Mouse (Mus musculus) liver, embryonic 12.5 days (tissue): Measurements from ENCODE around the gene Col26a1. TPM values are rescaled to one million over a fixed set of nuclear protein-coding genes. Genes with fewer than 3 reads are reported as not detected.
"Not testable (repeated sequence)": the region's sequence is repeated elsewhere in the genome, so short reads cannot be mapped to it uniquely, and the experiment has no call there.

Experiments
- ATAC-seq: fragments of 200-750 bp; cut with Nextera tagmentation; 2 replicates; pipeline ENCODE4 v1.8.0; 2017; ENCODE audit warnings: moderate number of reproducible peaks, mild to moderate bottlenecking, moderate library complexity
- H3K27ac ChIP-seq: fragments of 300-500 bp; sonication (generic); 2 replicates; pipeline ENCODE4 v1.5.1; 2016; ENCODE audit warnings: mild to moderate bottlenecking
- H3K27me3 ChIP-seq: fragments of 300-500 bp; sonication (generic); replicated peaks from 2 replicates; pipeline ENCODE4 v1.6.1; 2016; ENCODE audit warnings: mild to moderate bottlenecking, moderate library complexity
- H3K36me3 ChIP-seq: fragments of 300-500 bp; sonication (generic); 2 replicates; pipeline ENCODE4 v1.6.1; 2016; ENCODE audit warnings: mild to moderate bottlenecking, moderate library complexity
- H3K4me1 ChIP-seq: fragments of 300-500 bp; sonication (generic); 2 replicates; pipeline ENCODE4 v1.6.1; 2016
- H3K4me2 ChIP-seq: fragments of 300-500 bp; sonication (generic); 2 replicates; pipeline ENCODE4 v1.6.1; 2016; ENCODE audit warnings: mild to moderate bottlenecking, moderate library complexity
- H3K4me3 ChIP-seq: fragments of 300-500 bp; sonication (generic); 2 replicates; pipeline ENCODE4 v1.5.1; 2016; ENCODE audit warnings: mild to moderate bottlenecking, moderate library complexity
- H3K9ac ChIP-seq: fragments of 300-500 bp; sonication (generic); 2 replicates; pipeline ENCODE4 v1.6.1; 2016; ENCODE audit warnings: mild to moderate bottlenecking, moderate library complexity
- H3K9me3 ChIP-seq: fragments of 300-500 bp; sonication (generic); replicated peaks from 2 replicates; pipeline ENCODE4 v1.6.1; 2016; ENCODE audit warnings: mild to moderate bottlenecking, moderate library complexity
- WGBS: fragments of 180-500 bp; shearing (Covaris S2); methylation state at CpG from one replicate; pipeline ENCODE4 v1.1.7; 2016; ENCODE audit not compliant: insufficient replicate concordance; 5-methylcytosine and 5-hydroxymethylcytosine counted together
- polyA plus RNA-seq: library from polyadenylated mRNA; unstranded; fragments of >200 nt; fragmentation: Nextera tagmentation; extraction: Ambion mirVana; gene quantifications from 2 replicates; pipeline ENCODE4 v1.2.1, GENCODE M21; 2016

The Col26a1 gene
- polyA plus RNA-seq, 1 experiment from 2014 or later, result 2.6 TPM

- Histone ChIP-seq H3K9me3 (no peaks in the 10 kb centered on the region), H3K9ac (no peak overlapping the region), H3K4me3 (no peak overlapping the region), H3K27ac (no peak overlapping the region), H3K4me1 (no peaks in the 10 kb centered on the region), H3K27me3 (no peaks in the 10 kb centered on the region; the same call in 1 of the 2 replicates), H3K36me3 (no peaks in the 10 kb centered on the region), H3K4me2 (no peak overlapping the region)
- 32% methylated on average over 6 of the region's 6 CpGs for WGBS
- no peak for ATAC-seq
These were observed 122.7 kb downstream of the Col26a1 start for GRCm38 (mm10) chr5:136760345-136760744.

GRCm38 (mm10) chr5:136759781-136760180 lies 123.2 kb downstream of the Col26a1 start:
- Histone ChIP-seq H3K4me3 (no peak overlapping the region), H3K9me3 (no peaks in the 10 kb centered on the region), H3K27ac (no peak overlapping the region), H3K4me1 (no peaks in the 10 kb centered on the region), H3K9ac (no peak overlapping the region), H3K27me3 (no peaks in the 10 kb centered on the region; the same call in 1 of the 2 replicates), H3K36me3 (no peaks in the 10 kb centered on the region), H3K4me2 (no peak overlapping the region)
- WGBS, result 35% methylated on average over 6 of the region's 6 CpGs
- no peak for ATAC-seq

DNA sequence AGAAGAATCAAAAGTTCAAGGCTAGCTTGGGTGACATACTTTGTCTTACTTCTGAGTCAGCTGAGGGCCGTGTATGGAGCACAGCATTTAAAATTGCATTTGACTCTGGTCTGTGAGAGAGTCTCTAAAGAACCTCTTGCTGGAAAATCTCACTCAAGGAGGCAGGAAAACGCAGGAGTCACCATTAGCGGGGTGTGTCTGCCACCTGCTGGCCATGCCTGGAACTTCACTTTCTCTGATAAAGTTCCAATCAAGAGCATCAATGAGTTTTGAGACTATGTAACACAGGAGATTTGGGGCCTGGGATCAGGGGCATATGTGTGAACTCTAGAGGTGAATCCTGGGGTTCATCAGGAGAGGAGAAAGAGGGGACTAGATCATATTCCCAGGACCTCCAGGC lies 127.3 kb downstream of the Col26a1 start:
- Histone ChIP-seq H3K27me3 (no peaks in the 10 kb centered on the region; the same call in 1 of the 2 replicates), H3K36me3 (0 out of 2 replicates have a peak, but pooled peaks cover 2% of the 10 kb centered on the region), H3K9me3 (no peaks in the 10 kb centered on the region), H3K4me2 (no peak overlapping the region), H3K4me1 (no peaks in the 10 kb centered on the region), H3K4me3 (no peak overlapping the region), H3K27ac (no peak overlapping the region), H3K9ac (no peak overlapping the region)
- whole genome bisulfite sequencing, result 5% methylated on average over 3 of the region's 3 CpGs
- no peak for ATAC-seq

GRCm38 (mm10) chr5:136754053-136754591 lies 128.9 kb downstream of the Col26a1 start:
- H3K9ac ChIP-seq, result no peak overlapping the region
- H3K4me2 ChIP-seq, result no peak overlapping the region
- 0 out of 2 replicates have a peak, but pooled peaks cover 2% of the 10 kb centered on the region for H3K36me3 ChIP-seq
- no peak overlapping the region for H3K4me3 ChIP-seq
- H3K27me3 ChIP-seq, result no peaks in the 10 kb centered on the region
- no peak overlapping the region for H3K27ac ChIP-seq
- WGBS, result 55% methylated on average over 14 of the region's 14 CpGs
- 0 out of 2 replicates have a peak, but pooled peaks cover 1% of the 10 kb centered on the region for H3K9me3 ChIP-seq
- no peaks in the 10 kb centered on the region for H3K4me1 ChIP-seq
- ATAC-seq, result no peak

DNA sequence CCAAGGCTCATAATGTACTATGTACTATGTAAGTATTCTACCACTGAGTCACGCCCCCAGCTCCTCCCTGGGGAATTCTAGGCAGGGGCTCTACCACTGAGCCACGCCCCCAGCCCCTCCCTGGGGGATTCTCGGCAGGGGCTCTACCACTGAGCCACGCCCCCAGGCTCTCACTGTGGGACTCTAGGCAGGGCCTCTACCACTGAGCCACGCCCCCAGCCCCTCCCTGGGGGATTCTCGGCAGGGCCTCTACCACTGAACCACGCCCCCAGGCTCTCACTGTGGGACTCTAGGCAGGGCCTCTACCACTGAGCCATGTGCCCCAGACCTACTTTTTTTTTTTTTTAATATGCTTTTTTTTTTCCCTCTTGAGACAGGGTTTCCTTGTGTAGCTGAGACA lies 129.8 kb downstream of the Col26a1 start:
- not testable (repeated sequence) for ATAC-seq, H3K4me3 ChIP-seq, H3K4me2 ChIP-seq, H3K4me1 ChIP-seq, H3K36me3 ChIP-seq, H3K27me3 ChIP-seq, H3K9me3 ChIP-seq, H3K9ac ChIP-seq, H3K27ac ChIP-seq
- 52% methylated on average over 7 of the region's 7 CpGs for WGBS

GRCm38 (mm10) chr5:136752104-136752503 lies 130.9 kb downstream of the Col26a1 start:
- Histone ChIP-seq H3K4me2 (no peak overlapping the region), H3K27me3 (no peaks in the 10 kb centered on the region), H3K36me3 (0 out of 2 replicates have a peak, but pooled peaks cover 2% of the 10 kb centered on the region), H3K4me1 (no peaks in the 10 kb centered on the region), H3K4me3 (no peak overlapping the region), H3K27ac (no peak overlapping the region), H3K9ac (no peak overlapping the region), H3K9me3 (peaks cover 20% of the 10 kb centered on the region)
- ATAC-seq, result no peak
- 88% methylated on average over 19 of the region's 19 CpGs for WGBS

- 0 out of 2 replicates have a peak, but pooled peaks cover 2% of the 10 kb centered on the region for H3K36me3 ChIP-seq
- 60% methylated on average over 9 of the region's 9 CpGs for WGBS
- no peak overlapping the region for H3K27ac ChIP-seq
- no peak overlapping the region for H3K4me2 ChIP-seq
- no peaks in the 10 kb centered on the region for H3K27me3 ChIP-seq
- no peak overlapping the region for H3K9ac ChIP-seq
- peaks cover 27% of the 10 kb centered on the region for H3K9me3 ChIP-seq
- no peak for ATAC-seq
- H3K4me1 ChIP-seq, result no peaks in the 10 kb centered on the region
- no peak overlapping the region for H3K4me3 ChIP-seq
These were observed 136.4 kb downstream of the Col26a1 start for GRCm38 (mm10) chr5:136746596-136746995.

DNA sequence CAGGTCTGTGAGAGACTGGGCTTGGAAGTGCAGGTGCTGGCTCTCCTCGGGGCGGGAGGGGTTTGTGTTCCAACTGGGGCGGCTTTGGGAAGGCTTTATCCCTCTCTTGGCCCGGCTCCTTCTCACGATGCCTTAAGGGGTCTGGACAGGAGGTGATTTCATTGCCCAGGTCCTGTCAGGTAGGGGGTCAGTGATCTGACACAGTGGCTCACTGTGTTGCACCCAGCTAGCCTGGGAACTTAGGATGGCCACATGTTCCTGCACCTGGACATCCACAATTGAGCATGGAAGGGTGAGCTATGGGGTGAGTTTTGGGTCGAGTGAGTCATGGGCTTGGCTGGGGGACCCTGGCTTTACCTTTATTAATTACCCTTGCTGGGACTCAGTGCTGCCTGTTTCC lies 144.1 kb downstream of the Col26a1 start:
- no peak overlapping the region for H3K4me2 ChIP-seq
- H3K27ac ChIP-seq, result no peak overlapping the region
- H3K4me3 ChIP-seq, result no peak overlapping the region
- no peaks in the 10 kb centered on the region for H3K36me3 ChIP-seq
- H3K9me3 ChIP-seq, result no peaks in the 10 kb centered on the region
- 56% methylated on average over 6 of the region's 6 CpGs for WGBS
- no peak overlapping the region for H3K9ac ChIP-seq
- ATAC-seq, result no peak
- H3K4me1 ChIP-seq, result no peaks in the 10 kb centered on the region
- H3K27me3 ChIP-seq, result no peaks in the 10 kb centered on the region

DNA sequence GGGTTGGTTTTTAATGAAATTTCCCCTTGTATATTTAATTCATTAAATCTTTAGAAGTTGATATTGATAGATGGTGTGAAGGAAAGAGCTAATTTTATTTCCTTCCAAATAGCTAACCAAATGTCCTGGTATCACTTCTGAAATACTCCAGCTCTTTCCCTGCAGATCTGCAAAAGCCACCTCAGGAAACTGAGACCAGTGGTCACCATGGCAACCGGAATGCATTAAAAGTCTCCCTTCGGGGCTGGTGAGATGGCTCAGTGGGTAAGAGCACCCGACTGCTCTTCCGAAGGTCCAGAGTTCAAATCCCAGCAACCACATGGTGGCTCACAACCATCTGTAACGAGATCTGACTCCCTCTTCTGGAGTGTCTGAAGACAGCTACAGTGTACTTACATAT lies 156.7 kb downstream of the Col26a1 start:
- H3K27ac ChIP-seq, H3K4me2 ChIP-seq, H3K4me3 ChIP-seq, ATAC-seq, H3K36me3 ChIP-seq, H3K9me3 ChIP-seq, H3K9ac ChIP-seq, H3K27me3 ChIP-seq, H3K4me1 ChIP-seq: not testable (repeated sequence)
- WGBS, result 60% methylated on average over 5 of the region's 5 CpGs

DNA sequence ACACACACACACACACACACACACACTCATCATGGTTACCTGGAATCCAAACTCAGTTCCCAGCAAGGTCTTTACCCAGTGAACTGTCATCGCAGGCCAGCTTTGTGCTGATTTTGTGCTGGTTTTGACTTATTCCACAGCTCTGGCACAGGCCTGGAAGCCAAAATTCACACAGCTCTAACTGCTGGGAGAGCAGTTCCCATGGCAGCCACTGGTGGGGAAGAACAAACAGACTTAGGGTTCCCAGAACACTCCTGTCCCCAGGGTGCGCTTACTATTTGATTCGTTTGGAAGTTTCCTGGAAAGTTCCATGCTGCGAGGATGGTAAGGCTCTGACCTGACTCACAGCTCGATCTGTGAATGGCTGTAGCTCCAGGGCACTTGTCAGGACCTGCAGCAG lies 161.4 kb downstream of the Col26a1 start:
- ATAC-seq, result no peak
- no peaks in the 10 kb centered on the region for H3K36me3 ChIP-seq
- 58% methylated on average over 5 of the region's 5 CpGs for WGBS

DNA sequence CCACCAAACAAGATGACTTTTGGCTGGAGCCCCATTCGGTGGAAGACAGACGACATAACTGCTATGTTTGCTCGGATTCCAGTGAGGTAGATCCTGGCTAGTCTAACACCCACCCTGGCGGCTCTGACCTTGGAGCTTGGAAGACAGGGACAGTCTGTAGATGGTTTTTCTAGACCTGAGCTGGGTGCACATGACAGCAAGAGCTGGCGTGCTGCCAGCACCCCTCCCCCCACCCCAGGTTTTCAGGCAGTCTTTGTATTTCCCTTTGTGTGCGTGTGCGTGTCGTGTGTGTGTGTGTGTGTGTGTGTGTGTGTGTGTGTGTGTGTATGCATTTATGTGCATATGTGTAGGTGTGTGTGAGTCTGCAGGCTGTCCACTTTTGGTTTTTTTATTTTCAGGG lies 164.4 kb downstream of the Col26a1 start:
- ATAC-seq, result no peak
- no peak overlapping the region for H3K9ac ChIP-seq
- H3K9me3 ChIP-seq, result no peaks in the 10 kb centered on the region
- H3K4me3 ChIP-seq, result no peak overlapping the region
- H3K4me2 ChIP-seq, result no peak overlapping the region
- no peaks in the 10 kb centered on the region for H3K36me3 ChIP-seq
- 64% methylated on average over 8 of the region's 8 CpGs for WGBS
- 0 out of 2 replicates have a peak, but pooled peaks cover 3% of the 10 kb centered on the region for H3K4me1 ChIP-seq
- H3K27ac ChIP-seq, result no peak overlapping the region
- peaks cover 15% of the 10 kb centered on the region for H3K27me3 ChIP-seq

More for the DNA sequence above, 161.4 kb downstream of the Col26a1 start:
- Histone ChIP-seq H3K4me3 (no peak overlapping the region), H3K4me2 (no peak overlapping the region), H3K27me3 (no peaks in the 10 kb centered on the region), H3K27ac (no peak overlapping the region), H3K9ac (no peak overlapping the region), H3K9me3 (no peaks in the 10 kb centered on the region), H3K4me1 (no peaks in the 10 kb centered on the region)

DNA sequence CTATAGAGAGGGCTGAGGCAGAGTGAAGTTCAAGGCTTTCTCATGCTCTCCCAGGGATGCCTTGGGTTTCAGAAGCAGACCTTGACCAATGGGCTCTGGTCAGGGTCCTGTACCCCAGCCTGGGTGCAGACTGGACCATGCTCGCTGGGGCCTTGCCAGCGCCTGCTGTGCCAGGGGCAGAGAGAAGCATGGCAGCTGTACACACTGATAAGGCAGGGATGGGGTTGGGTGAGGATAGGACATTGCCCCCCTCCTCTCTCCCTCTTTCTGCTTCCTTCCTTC lies 165.5 kb downstream of the Col26a1 start:
- Histone ChIP-seq H3K4me1 (0 out of 2 replicates have a peak, but pooled peaks cover 3% of the 10 kb centered on the region), H3K36me3 (no peaks in the 10 kb centered on the region), H3K27ac (no peak overlapping the region), H3K9ac (no peak overlapping the region), H3K9me3 (no peaks in the 10 kb centered on the region), H3K27me3 (peaks cover 18% of the 10 kb centered on the region), H3K4me3 (no peak overlapping the region), H3K4me2 (no peak overlapping the region)
- WGBS, result 46% methylated on average over 2 of the region's 2 CpGs
- no peak for ATAC-seq
